Mouse (Mus musculus) retina, adult 2 months (tissue): ENCODE results near the gene H2-T22.

Experiments used
- DNase-seq: peaks from one replicate; pipeline ENCODE4 v3.0.0-alpha.2; 2012; ENCODE audit warnings: low read depth, low spot score

Gene H2-T22

GRCm38 (mm10) chr17:35998545-35999305, 43.8 kb downstream of the H2-T22 start:
- DNase-seq: no peak

- DNase-seq: no peak
These were observed 44.6 kb downstream of the H2-T22 start for GRCm38 (mm10) chr17:35997713-35998510.

DNA sequence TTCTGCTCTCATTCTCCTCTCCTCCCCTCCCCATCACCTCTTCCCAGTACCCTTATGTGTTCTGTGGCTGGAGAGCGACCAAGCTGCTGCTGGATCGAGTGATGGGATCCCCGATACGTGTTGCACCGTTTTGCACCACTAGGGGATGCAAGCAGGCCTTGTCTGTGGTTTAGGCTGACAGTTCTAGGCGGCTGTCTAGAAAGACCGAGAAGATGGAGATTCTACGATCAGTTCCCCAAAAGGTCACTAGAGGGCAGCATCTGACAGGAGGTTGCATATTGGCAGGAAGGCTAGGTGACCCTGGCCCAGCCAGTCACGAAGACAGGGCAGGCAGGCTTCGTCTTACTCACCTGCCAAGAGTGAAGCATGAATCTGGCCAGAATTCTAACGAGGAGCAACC, 45.6 kb downstream of the H2-T22 start:
- peak; percentile 86 for DNase-seq

GRCm38 (mm10) chr17:35994879-35995240, 47.7 kb downstream of the H2-T22 start:
- no peak for DNase-seq

DNA sequence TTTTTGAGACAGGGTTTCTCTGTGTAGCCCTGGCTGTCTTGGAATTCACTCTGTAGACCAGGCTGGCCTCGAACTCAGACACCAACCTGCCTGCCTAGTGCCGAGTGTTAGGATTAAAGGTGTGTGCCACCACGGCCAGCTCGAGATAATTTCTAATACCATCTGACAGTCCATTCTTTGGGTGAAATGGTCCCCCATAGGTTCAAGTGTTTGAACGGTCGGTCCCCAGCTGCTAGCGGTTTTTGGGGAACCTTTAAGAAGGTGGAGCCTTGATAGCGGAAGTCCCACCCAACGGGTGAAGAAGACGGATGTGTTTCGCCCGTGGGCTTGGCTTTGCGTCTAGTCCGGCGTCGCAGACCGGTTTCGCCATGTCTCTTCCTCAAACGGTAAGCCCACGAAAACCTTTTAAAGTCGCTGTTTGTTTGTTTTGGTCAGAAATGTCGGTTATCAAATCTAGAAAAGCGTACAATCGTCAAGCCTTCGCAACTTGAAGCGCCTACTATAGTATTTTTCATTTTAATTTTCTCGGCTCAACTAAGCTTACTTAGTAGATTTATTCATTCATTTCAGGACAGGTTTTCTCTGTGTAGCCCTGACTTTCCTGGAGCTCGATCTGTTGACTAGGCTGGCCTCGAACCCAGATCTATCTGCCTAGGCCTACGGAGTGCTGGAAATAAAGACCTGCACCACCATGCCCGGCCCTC, 48.2 kb downstream of the H2-T22 start:
- peak; percentile 68 for DNase-seq

GRCm38 (mm10) chr17:35993675-35994074, 48.9 kb downstream of the H2-T22 start:
- DNase-seq: peak; percentile 74

GRCm38 (mm10) chr17:35991781-35992180, 50.8 kb downstream of the H2-T22 start:
- no peak for DNase-seq
